Mouse (Mus musculus) gastrocnemius, adult 2 months (tissue): ENCODE measurements around the gene Tubg2. TPM values are rescaled to one million over a fixed set of nuclear protein-coding genes. Genes with fewer than 3 reads are reported as not detected.

Source experiments
- DNase-seq: peaks from one replicate; pipeline ENCODE4 v3.0.0; 2022
- H3K27ac ChIP-seq: fragments of 200-600 bp; 2 replicates; pipeline ENCODE4 v1.8.1; 2022; ENCODE audit warnings: mild to moderate bottlenecking
- H3K4me3 ChIP-seq: fragments of 200-600 bp; 2 replicates; pipeline ENCODE4 v1.8.1; 2022; ENCODE audit warnings: mild to moderate bottlenecking, moderate library complexity
- CTCF ChIP-seq: fragments of 200-600 bp; IDR thresholded peaks from 2 replicates; pipeline ENCODE4 v1.8.1; 2022; ENCODE audit warnings: antibody characterized with exemption, mild to moderate bottlenecking, moderate library complexity
- intact Hi-C: fragments of 180-260 bp; cut with DNase I; formaldehyde crosslinking; loops from one replicate; pipeline ENCODE4 v1.15.1; 2025
- microRNA-seq: library from miRNA; unstranded; fragments of <30 nt; microRNA quantifications from one replicate; pipeline ENCODE4 v1.2.0, GENCODE M21; 2021
- total RNA-seq, 2 experiments: library from RNA; stranded (reverse); gene quantifications; 2 replicates each; pipeline ENCODE4 v1.2.3; 2021

The Tubg2 gene
- total RNA-seq, 2 experiments from 2014 or later = 2.4 to 3.6 TPM

- Histone ChIP-seq H3K4me3 (no peak overlapping the region), H3K27ac (no peak overlapping the region)
- no peak for DNase-seq
- TF ChIP-seq CTCF = peak; percentile 80
- intact Hi-C loops = no loop called here
Observed at GRCm38 (mm10) chr11:101200986-101201385, 45.3 kb downstream of the Tubg2 start.

Small RNA genes lying within 50 kb of the gene (microRNA-seq; reads per million reads assigned to microRNA genes)
- gene Gm27626 = not detected

Other genes starting within 250 kb of the Tubg2 start
- 10 to 100 TPM; 40.6 to 44.2 TPM for gene Stat3, start 216.4 kb upstream of the Tubg2 start, total RNA-seq
- gene Cavin1, start 185.0 kb upstream of the Tubg2 start, total RNA-seq = 100 to 1,000 TPM; 133 to 149 TPM
- gene Atp6v0a1, start 146.5 kb upstream of the Tubg2 start, total RNA-seq = 10 to 100 TPM; 59.6 to 65.2 TPM
- 1 to 10 TPM; 3.3 to 4.1 TPM for gene Naglu, start 85.9 kb upstream of the Tubg2 start, total RNA-seq
- gene Hsd17b1, start 77.5 kb upstream of the Tubg2 start, total RNA-seq = under 1 TPM in 1 of 2 experiments, not detected in 1; 0.18 TPM
- 1 to 10 TPM; 7.1 to 9.8 TPM for gene Coasy, start 73.3 kb upstream of the Tubg2 start, total RNA-seq
- gene Mlx, start 68.6 kb upstream of the Tubg2 start, total RNA-seq = 10 to 100 TPM; 12.5 to 14.4 TPM
- 1 to 10 TPM; 1.5 to 2.2 TPM for gene Psmc3ip, start 60.5 kb upstream of the Tubg2 start, total RNA-seq
- gene Retreg3, start 36.0 kb upstream of the Tubg2 start, total RNA-seq = 10 to 100 TPM; 30.3 to 31.1 TPM
- gene Tubg1, start 36.0 kb upstream of the Tubg2 start, total RNA-seq = 10 to 100 TPM; 22.0 to 30.2 TPM
- gene Cntnap1, start 14.6 kb downstream of the Tubg2 start, total RNA-seq = 1 to 10 TPM; 1.2 to 1.6 TPM
- gene Plekhh3, start 15.4 kb downstream of the Tubg2 start, total RNA-seq = 10 to 100 TPM; 20.7 to 35.3 TPM
- not detected for gene Ccr10, start 19.5 kb downstream of the Tubg2 start, total RNA-seq
- gene Ezh1, start 70.6 kb downstream of the Tubg2 start, total RNA-seq = 10 to 100 TPM; 25.9 to 26.3 TPM
- 10 to 100 TPM; 34.8 to 37.0 TPM for gene Ramp2, start 90.1 kb downstream of the Tubg2 start, total RNA-seq
- 10 to 100 TPM; 40.2 to 53.4 TPM for gene Vps25, start 97.8 kb downstream of the Tubg2 start, total RNA-seq
- gene Wnk4, start 104.7 kb downstream of the Tubg2 start, total RNA-seq = under 1 TPM; 0.08 to 0.22 TPM
- gene Cntd1, start 123.1 kb downstream of the Tubg2 start, total RNA-seq = under 1 TPM; 0.20 to 0.36 TPM
- gene Coa3, start 123.2 kb downstream of the Tubg2 start, total RNA-seq = 10 to 100 TPM; 63.0 to 87.7 TPM
- gene Becn1, start 146.4 kb downstream of the Tubg2 start, total RNA-seq = 10 to 100 TPM; 79.6 to 85.8 TPM
- gene Psme3, start 160.3 kb downstream of the Tubg2 start, total RNA-seq = 10 to 100 TPM; 70.0 to 71.6 TPM
- gene Aoc2, start 169.2 kb downstream of the Tubg2 start, total RNA-seq = 1 to 10 TPM in 1 of 2 experiments, under 1 TPM in 1; 0.64 to 1.4 TPM
- gene Aoc3, start 174.7 kb downstream of the Tubg2 start, total RNA-seq = 1 to 10 TPM; 4.0 to 6.1 TPM
- not detected for gene G6pc, start 211.7 kb downstream of the Tubg2 start, total RNA-seq